Mouse (Mus musculus) right cerebral cortex, postnatal 4 days (tissue): ENCODE data around the gene Gpr135.

Source experiments
- DNase-seq: peaks from one replicate; pipeline ENCODE4 v3.0.0-alpha.2; 2022

Gene Gpr135

DNA sequence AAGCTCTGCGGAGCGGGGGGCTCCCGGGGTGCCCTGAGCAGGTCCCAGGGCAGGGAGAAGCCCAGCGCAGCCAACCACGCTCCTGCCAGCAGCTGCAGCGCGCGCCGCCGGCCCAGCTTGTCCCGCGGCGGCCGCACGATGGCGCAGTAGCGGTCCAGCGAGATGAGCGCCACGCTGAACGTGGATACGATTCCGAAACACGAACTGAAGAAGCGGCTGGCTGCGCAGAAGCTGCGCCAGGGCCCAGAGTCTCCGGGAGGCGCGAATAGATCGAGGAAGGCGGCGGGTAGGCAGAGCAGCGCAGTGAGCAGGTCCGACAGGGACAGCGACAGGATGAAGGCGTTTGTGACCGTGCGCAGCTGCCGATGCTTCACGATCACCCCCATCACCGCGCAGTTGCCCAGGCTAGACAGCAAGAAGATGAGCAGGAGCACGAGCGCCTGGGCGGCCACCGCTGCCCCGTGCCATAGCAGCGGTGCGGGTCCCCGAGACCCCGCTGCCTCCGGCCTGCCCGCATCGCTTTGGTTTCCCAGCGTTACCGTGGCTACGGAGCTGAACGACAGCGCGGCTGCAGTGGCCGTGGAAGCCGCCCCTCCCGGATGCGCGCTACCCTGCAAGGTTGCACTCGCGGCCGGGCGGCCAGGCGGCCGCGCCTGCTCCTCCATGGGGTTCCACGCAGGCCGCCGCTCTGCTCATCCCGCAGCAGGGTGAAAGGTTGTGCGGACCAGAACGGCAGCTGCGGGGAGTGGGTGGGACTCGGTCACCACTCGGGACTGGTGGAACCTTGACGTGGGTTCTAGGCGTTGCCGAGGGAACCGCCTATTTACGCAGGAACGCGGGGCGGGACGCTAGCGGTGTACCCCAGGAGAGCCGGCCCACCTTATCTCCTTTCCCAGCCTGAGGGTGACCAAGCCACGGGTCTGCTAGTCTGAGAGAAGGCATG lies at the start of gene Gpr135:
Gene Gpr135, minus strand, starts transcription at position 799 of the 943 bp plus-strand sequence.
- peak; percentile 87 for DNase-seq

DNA sequence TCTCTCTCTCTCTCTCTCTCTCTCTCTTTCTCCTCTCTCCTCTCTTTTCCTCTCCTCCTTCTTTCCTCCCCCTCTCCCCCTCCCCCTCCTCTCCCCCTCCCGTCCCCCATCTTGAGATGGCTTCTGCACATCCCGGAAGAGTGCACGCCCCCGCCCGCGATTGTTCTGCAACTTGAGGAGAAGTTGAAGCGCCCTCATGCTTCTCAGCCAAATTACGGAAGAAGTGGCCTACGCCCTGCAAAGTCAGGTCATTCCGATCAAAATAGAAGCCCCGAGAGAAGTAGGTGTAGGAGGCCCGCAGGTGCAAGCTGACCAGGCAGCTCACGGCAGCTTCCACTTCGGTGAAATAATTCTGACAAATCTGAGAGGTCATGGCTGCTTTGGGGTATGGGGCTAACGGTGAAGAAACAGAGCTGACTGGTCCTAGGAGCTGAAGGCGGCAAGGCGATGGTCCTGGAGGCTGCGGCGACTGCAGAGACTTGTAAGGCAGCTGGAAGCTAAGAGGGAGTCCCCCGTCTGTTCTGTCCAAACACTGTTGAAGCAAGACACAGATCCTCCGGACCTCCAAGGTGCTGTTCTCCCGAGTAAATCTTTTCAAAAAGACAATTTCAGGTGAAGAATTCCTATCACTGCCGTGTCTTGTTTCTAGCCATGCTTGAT lies 44.9 kb upstream of the Gpr135 start:
- no peak for DNase-seq

DNA sequence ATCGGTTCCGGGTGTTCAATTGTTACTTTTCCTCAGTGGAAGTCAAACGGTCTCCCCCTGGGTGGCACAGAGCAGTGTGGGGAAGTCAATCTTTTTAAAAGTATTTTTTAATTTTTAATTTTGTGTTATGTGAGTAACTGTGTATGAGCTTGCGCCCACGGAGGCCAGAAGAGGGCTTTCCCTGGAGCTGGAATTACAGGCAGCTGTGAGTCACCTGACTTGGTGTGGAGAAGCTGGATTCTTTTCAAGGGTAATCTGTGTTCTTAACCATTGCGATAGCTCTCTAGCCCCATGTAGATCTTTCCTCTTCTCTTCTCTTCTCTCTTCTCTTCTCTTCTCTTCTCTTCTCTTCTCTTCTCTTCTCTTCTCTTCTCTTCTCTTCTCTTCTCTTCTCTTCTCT lies 44.2 kb upstream of the Gpr135 start:
- DNase-seq = no peak

DNA sequence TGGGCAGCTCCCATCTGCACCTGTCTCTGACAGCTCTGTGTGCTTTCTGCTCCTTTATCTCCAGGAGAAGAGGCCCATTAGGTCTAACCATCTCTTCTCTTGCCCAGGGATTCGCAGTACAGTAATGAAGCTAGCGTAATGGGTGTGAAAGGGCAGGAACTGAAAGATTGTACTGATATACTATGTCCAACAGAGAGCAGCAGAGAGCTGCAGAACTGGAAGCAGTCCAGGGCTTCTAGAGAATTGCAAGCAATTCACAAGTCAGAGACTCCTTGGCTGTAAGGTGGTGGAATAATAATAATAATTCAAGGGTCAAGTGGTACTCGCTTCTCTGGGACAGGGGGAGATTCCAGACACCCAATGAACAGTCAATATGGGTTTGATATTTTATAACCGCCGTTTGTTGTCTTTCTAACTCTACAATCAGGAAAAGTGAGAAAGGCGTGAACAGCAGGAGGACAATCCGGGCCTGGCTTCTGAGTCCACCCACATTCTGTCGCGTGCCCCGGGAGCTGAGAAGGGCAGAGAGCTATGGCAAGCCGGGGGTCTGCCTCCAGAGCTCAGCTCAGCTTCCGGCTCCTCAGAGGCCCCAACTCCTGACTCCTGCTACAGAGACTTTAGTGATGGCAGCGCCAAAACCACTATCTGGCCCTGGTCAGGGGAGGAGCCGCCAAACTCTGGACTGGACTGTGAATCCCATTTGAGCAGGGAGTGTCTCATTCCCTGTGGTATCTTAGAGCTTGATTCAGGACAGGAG lies 33.8 kb upstream of the Gpr135 start:
- peak; percentile 60 for DNase-seq

DNA sequence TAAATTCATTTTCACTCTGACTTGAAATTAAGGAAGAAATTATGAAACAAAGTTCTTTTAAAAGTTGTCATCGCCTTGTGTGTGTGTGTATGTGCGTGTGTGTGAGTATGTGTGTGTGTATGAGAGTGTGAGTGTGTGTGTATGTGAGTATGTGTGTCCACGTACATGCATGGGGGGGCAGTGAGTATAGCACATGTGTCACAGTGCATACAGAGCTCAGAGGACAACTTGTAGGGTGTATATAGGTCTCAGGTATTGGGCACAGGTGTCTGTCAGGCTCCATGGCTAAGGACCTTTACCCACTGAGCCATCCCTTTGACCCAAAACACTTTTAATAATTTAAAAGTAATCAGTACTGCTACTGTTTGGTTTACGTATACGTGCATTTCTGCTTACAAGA lies 33.1 kb upstream of the Gpr135 start:
- no peak for DNase-seq

DNA sequence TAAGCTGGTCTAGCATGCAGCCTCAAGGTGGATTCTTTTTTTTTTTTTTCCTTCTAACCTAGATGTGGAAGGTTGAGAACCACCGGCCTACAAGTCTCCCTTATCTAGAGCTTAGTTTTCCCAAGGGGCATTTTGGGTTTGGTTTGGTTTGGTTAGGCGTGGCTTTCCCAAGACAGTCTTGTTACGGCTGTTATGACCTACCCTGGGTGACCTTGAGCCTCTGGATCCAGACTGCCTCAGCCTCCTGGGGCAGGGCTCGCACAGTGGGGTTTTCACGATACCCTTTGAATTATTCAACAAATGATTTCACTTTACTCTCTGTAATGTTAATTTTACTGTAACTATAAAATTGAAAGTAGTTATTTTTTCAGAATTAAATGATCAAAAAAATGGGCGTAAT lies 31.9 kb upstream of the Gpr135 start:
- no peak for DNase-seq

DNA sequence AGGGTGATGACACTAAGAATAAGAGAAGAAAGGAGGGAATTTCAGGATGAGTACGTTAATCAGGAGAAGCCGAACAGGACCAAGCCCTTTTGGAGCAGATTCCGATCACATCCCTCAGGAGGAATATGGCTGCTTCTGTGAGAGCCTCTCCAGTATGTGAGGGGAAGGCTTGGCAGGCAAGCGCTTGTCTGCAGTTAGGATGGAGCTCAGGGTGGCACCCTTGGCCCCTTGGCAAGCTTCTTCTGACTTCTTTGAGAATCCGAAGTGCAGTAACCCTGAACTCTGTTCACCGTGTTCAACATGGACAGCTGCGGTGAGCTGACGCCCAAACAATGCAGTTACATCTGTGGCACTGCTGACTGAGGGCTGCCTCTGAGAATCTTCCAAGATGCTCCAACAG lies 26.0 kb upstream of the Gpr135 start:
- DNase-seq = no peak

DNA sequence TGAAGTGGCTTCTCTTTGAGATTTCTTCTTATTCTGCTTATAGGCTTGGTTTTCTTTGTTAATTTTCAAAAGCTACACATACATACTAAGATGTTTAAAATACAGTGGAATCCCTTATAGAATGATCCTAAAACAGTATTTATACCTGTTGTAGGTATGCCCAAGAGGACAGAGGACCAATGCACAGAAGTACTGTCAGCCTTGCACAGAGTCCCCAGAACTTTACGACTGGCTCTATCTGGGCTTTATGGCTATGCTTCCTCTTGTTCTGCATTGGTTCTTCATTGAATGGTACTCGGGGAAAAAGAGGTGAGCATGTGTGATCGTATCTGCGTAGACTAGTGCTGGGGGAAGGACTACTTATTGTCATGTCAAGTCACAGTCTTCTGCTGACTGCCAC lies 18.9 kb upstream of the Gpr135 start:
- no peak for DNase-seq

DNA sequence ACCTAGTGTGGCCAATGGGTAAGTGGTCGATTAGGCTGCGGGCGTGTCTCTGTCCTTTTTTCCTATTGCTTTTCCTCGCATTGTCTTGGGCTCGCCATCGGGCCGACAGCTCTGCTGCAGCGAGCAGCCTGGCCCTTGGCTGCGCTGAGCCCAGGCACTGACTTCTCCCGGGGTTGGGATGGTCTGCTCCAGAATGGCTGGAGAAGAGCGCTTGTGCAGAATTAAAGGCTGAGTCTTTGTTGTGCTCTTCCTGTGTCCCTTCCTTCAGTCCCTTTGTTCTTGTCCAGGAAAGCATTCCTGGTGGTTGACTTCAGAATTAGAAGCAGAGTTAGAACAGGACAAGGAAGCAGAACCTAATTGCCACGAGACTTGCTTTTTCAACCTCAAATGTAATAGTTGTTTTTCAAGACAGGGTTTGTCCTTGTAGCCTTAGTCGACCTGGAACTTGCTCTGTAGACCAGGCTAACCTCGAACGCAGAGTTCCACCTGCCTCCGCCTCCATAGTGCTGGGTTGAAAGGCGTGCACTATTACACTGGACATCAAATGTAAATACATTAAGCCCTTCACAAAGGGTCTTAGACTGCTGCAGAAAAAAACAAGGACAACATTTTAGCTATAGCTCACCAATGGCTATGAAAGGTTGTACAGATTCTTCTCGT lies 15.4 kb upstream of the Gpr135 start:
- DNase-seq = no peak

DNA sequence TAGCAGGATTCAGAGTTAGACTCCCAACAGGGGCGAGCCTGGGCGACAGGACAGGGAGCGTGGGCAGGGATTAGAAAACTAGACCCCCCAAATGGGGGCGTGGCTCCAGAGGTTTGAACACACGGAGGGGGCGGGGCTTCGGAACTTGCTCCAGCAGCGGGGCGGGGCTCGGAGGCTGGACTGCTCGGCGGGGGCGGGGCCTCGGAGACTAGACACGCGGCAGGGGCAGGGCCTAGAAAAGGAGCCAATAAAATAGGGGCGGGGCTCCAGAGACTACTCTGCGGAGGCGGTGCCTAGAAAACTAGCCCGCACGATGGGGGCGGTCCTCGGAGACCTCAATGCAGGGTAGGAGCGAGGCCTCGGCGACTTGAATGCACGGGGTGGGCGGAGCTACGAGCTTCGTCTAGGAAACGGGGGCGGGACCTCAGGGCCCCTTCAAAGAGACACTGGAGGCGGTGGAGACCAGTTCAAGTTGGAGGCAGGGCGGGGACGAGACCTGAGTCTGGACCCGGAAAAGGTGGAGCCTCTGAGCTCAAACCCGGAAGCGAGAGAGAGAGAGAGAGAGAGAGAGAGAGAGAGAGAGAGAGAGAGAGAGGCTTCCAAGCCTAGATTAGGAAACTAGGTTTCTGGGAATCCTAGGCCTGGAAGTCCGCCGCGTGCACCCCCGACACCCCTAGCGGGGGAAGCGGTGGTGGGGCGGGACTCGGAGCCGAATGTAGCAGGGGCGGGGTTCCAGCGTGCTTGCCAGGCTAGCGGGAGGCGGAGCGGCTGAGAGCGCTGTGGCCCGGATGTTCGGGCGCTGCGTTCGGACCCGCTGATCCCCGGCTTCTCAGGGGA lies 14.6 kb upstream of the Gpr135 start, which contains the start of the genes L3hypdh and Jkamp:
Gene L3hypdh, minus strand, starts transcription at position 111 of the 837 bp plus-strand sequence.
Gene Jkamp, plus strand, starts transcription at position 261 of the 837 bp plus-strand sequence.
- DNase-seq = peak; percentile 99

DNA sequence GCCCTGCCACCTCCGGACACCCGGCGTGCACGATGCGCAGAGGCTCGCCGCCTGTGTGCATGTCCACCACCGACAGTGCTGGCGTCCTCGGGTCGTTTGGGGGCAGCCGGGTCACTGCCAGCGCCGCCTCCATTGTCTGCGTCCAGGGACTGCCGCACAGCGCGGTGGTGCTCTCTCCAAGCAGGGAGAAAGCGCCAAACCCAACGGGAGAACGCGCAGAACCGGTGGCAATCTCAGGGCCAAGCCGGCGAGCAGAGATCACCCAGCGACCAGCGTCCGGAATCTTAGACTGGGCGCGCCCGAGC lies 14.1 kb upstream of the Gpr135 start:
- no peak for DNase-seq

DNA sequence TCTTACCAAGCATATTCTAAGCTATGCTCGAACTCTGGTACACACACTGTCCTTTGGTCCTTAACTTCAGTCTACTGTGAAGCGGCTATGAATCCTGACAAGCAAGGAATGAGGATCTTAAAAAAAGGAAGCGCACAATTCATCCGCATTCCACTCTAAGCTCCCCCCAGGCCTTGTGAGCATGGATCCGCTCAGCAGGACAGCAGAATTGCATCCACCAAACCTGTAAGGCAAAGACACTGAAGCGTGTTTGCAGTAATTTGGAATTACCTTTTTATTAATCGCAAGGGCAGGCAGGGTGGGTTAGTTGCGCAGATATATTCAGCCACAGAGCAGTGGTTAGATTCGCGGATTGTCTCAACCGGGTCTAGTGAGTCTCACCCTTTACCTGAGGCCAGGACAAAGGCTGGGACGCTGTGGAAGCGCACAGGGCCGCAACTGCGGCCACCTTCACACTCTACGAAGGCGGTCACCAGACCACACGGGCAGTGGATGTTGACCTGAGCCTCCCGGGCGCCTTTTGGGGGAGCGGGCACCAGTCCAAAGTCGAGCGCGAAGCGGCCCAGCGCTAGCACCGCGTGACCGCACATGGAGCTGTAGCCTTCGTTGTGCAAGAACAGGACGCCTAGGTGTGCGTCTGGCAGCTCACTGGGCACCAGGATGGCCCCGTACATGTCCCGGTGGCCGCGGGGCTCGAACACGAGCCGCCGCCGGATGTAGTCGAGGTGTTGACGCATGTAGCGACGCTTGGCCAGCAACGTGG lies 13.5 kb upstream of the Gpr135 start:
- peak; percentile 57 for DNase-seq

DNA sequence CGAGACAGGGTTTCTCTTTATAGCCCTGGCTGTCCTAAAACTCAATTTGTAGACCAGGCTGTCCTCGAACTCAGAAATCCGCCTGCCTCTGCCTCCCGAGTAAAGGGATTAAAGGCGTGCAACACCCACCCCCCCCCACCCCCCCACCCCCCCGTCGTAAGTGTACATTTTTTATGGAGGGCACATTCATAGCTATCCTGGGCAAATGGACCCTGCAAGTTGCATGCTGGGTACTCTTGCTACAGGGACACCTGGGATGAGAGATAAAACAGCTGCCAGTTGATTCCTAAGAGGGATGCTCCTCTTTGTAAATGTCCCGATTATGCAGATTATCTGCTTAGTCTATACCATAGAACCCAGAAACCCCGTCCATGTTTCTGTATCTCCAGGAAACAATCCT lies 12.3 kb upstream of the Gpr135 start:
- no peak for DNase-seq

DNA sequence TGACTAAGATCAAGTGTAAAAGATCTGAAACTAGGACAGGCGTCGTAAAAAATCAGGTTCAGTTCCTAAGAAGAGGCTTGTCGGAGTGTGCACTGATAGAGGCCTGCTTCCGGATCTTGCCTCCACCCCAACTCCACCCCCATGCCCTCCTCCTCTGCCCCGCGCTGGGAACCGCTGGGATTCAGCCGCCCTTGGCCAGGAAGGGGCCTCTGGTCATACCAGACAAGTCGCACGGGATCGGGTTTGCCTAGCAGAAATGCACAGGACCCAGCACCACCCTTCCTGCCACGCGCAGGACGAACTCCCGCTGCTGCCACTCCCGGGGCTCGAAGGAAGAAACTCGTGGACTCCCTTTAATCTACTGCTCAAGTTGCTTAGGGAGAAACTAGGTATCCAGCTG lies 11.4 kb upstream of the Gpr135 start:
- no peak for DNase-seq

DNA sequence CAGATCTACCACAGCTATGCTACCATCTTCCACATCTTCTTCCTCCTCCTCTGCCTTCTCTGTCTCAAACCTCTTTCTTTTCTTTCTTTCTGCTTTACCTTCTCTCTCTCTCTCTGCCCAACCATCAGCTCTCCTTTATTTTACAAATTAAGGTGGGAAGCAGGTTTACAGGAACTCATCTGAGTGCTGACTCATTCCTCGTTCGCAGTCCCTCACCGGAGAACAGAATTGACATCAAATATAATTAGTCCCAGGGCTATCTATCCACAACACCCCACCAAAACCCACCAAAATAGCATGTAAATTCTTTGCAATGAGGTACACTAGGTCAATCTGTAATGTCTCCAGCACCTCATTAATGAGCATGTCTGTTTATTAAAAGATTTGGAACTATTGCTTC lies 11.0 kb upstream of the Gpr135 start:
- no peak for DNase-seq

DNA sequence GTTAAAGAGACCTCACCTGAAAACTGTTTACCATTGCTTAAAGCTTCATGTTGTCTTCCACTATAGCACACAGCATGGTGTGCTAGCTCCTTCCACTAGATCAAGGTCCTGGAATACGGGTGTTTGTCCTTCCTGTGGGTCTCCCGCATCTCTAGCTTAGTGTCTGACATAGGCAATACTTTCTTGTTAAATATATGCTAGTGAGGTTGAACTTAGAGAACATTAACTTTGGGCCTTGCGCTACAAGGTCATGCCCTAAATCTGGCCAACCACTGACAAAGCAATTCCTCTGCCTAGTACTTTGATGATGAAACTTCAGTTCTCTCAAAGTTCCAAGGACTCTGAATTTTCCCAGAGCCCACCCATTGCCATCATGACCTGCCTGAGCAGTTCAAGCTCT lies 7.3 kb upstream of the Gpr135 start:
- DNase-seq = no peak

DNA sequence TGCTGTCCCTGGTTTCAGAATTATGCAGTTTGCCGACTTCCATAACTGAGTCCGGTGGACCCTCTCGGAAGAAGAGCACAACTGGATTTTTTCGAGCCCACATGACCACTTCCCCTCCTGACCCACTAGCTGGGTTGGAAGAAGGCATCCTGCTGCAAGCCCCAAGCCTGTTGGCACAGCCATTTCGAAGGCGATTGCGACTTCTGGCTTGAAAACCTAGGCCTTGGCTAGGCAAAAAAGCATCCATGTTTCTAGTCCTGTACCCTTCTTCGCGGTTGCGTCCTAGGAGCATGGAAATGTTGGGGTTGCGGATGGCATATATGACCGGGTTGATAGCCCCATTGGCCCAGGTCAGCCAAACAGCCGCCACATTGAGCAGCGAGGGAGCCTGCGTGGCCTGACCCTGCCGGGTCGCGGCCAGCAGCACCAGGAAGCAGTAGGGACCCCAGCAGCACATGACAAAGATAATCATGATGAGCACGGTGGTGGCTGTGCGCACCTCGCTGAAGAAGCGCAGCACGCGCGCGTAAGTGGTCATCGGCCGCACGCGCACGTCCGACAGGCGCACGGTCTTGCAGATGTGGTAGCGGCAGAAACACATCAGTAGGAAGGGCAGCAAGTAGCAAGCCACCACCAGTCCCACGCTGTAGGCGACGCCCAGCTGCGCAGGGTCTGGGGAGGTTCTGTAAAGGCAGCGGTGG lies 1.1 kb downstream of the Gpr135 start:
- no peak for DNase-seq

DNA sequence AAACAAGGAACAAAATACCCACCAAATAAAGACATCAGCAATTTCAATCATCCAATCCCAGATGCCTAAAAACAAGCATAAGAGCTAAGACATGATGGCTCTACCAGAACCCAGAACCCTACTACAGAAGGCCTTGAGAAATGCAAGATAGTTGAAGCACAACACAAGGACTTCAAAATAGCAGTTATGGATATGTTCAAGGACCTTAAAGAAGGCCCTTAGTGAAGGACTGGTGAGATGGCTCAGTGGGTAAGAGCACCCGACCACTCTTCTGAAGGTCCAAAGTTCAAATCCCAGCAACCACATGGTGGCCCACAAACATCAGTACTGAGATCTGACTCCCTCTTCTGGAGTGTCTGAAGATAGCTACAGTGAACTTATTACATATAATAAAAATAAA lies 13.1 kb downstream of the Gpr135 start:
- DNase-seq = no peak

DNA sequence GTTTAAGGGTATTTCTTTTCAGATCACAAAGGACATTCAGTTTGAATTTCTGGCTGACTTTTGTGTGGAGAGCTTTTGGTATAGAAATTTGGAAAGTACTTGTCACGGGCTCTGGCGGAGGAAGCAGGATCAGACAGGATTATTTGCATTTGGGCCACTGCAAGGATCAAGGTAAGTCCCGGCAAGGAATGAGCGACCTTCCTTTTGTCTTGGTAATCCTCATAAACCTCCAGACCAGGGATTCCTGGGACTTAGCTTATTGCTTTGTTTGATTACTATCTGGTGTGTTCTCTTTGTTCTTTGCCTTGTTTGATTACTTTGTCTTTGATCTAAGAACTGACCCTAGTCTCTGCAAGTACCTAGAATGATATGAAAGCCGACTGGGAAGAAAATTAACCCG lies 17.1 kb downstream of the Gpr135 start:
- DNase-seq = no peak

DNA sequence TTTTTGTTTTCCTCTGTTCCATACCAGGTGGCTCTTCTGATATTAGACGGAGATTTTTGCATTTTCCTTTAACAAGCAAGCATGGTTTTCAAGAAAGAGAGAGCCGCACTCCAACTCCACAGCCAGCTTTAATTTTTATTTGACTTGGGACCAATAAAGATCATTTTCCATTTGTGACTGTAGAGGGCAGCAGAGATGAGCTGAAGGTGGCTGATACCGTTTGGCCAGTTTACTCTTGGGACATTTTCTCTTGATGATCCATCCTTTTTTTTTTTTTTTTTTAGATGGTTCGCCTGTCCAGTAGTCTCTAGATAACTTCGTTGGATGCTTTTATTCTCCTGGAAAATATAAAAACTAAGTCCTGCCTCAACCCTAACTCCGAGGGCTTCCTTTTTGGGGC lies 17.6 kb downstream of the Gpr135 start:
- no peak for DNase-seq

DNA sequence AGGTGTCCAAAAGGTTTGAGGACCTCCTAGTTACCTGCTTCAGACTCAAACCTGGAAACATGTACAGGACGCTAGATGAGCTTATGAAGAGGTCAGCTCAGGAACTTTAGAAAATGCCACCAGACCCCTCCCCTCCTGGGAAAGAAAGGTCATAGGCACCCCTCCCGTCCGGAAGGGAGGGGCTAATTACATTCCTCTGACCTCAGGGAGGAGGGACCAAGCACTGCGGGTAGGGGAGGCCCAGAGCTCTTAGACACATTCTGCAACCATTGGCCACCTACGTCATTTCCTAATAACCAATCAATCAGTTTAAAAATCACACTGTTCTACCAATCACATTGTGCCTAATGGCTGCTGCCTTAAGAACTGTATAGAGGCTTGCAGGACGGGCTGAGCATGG lies 18.4 kb downstream of the Gpr135 start:
- no peak for DNase-seq
